Mouse (Mus musculus) kidney, postnatal 4 days (tissue): ENCODE results near the gene Galnt18.

Experiments used
- DNase-seq, 2 experiments: peaks; one replicate each; pipeline ENCODE4 v3.0.0; 2021; ENCODE audit warnings: mixed read lengths in 2 of 2

The Galnt18 gene

DNA sequence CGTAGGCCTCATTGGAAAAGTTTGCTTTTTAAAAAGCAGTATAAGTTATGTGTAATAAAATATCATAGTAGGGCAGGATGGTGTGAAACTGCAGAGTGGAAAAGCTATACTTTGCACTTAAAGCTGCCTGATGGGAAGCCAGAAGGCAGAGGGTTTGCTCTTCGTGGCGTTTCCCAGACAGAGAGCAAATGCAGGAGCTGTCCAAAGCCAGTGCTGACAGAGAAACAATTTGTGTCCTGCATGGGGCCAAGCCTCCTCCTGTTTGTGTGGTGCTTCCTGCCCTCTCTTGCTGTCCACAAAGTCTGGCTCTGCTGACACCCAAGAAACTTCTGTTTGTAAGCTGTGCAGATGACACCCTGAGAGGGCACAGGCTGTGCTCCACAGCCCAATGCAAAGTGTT is 220.8 kb downstream of the Galnt18 start:
- peak; percentile 26 to 39 for DNase-seq

DNA sequence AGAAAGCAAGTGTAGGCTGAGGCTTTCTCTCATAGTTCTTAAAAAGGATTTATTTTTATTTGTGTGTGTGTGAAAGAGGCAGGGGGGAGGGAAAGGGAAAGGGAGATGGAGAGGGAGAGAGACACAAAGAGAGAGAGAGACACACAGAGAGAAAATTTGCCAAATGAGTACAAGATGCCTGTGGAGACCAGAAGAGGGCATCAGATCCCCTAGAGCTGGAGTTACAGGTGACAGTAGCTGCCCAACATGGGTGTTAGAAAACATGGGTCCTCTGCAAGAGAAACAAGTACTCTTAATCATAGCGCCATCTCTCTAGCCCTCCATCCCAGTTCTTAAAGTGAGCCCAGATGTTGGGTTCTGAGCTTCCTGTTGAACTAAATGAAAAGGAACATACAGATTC is 228.8 kb downstream of the Galnt18 start:
- DNase-seq, result no peak

DNA sequence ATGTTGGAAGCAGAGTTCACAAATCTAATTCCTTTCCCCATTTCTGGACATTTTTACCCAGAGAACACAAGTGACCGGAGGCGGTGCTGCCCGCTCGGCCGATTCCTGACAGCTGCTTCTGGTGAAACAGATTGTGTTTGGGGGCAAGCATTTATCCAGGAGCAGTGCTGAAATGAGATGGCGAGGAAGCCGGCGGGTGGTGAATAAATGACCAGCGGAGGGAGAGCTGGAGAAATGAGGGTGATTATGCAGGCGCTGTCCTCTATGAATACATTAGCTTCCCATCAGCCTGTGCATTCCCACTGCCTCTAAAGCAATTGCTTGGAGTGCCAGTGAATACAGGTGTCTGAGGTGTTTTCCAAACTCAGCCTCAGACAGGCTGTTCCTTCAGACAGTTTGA is 232.7 kb downstream of the Galnt18 start:
- DNase-seq, result peak; percentile 21 to 35

DNA sequence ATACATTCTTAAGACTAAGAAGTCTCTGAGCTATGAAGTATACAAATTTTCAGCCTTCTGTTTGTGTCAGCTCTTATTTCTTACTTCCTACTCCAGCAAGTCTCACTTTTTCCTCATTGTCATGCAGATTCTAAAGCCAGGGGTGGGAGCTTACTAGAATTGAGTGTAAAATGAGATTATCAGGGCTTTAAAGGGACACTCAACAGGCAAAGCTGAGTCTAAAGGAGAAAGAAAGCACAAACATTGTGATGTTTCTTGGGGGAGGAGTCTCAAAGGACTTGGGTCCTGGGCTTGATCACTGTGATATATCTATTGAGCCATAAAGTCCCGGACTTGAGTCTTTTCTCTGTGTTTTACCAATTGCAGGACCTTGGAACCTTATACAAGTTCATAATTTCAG is 234.2 kb downstream of the Galnt18 start:
- no peak for DNase-seq

DNA sequence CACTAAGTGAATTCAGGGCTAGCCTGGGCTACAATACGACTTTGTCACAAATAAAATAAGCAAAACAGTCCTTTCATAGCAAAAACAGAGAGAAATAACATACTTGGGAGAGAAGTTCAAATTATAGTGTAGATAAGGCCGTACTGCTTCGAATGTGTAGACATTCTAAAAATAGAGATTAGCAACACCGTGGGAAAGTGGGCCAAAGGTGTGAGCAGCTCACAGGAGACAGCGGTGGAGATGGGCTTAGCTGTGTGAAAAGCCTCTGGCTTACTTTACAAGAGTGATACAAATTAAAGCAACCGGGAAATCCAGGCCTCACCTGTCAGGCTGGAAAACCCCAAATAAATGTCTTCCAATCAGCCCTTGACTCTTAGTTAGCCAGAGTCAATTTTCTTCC is 241.8 kb downstream of the Galnt18 start:
- no peak for DNase-seq

DNA sequence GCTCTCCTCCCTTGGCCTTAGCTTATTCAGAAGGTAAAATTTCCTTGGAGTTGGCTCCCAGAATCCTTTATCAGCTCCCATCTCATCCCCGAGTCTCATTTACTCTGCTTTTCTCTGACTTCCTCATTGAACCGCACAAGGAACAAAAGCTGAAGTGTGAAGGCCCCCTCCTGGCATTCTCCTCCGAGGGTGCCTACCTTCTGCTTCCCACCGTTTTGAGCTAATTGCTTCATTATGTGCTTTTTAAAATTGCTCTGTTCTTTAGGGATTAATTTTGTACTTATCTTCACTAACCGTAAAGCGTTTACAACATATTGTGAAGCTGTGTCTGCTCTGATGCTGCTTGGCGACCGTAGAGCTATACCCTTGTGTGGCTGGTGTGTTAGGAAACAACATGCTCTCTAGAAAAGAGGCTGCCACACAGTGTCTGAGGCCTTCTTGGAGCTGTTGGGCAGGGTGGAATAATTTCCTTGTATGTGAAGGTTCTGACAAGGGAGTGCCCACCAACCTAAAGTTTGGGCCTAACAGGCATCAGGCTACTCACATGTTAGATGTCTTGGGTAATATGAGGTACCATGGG is 244.9 kb downstream of the Galnt18 start:
- no peak for DNase-seq

DNA sequence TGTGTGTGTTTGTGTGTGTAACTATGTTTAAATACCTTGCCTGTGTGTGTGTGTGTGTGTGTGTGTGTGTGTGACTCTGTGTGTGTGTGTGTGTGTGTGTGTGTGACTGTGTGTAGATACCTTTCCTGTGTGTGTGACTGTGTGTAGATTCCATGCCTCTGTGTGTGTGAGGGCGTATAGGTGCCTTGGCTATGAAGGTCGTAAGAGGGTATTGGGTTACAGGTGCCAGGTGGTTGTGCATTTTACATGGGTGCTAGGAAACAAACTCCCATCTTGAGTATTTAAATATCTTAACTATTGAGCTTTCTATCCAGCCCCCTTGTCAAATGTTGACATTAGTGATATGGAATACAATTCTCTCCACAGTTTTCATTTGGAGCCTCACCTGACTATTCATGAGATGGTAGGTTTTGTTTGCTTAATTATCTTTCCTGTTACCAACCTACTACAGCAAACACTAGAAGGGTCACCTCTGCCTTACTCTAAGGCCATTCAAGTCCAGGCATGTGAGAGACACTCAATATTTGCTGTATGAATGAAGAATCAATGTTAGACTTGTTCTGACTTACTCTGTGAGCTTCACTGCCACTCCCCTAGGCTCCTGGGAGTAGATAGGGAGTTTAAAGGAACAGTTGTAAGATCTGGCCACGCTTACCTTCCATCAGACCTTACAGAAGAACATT is 250.7 kb downstream of the Galnt18 start:
- no peak for DNase-seq

DNA sequence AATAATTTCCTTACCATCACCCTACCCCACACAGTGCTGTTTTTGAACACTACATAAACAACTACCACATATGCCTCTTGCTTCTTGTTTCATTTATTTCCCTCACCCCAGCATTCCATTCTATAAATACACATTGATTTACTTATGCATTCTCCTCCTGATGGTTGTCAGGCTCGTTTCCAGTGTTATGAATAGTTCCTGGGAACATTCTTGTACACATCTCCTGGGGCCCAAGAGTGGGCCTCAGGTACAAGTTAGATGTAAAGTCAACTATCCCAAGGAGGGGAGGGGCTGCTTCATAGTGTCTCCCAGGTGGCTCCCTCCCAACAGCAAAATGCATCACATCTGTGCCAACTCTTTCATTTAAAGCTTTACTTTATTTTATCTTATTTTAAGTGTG is 251.3 kb downstream of the Galnt18 start:
- no peak for DNase-seq

DNA sequence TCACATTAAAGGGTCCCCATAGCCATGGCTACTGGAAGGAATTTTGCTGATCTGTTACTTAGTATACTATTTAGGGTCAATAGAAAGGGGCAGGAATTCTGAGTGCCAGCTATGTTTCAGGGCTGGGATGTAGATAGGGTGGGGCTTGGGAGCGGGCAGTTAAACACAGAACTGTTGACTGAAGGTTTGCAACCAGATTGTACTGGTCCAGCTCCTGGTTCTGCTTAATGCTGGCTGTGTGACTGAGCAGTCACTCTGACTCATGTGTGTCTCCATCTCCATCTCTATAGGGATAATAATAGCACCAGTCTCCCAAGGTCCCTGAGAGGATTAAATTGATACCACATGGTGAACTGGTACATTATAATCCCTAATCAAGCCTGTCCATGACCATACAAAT is 258.9 kb downstream of the Galnt18 start:
- no peak for DNase-seq

DNA sequence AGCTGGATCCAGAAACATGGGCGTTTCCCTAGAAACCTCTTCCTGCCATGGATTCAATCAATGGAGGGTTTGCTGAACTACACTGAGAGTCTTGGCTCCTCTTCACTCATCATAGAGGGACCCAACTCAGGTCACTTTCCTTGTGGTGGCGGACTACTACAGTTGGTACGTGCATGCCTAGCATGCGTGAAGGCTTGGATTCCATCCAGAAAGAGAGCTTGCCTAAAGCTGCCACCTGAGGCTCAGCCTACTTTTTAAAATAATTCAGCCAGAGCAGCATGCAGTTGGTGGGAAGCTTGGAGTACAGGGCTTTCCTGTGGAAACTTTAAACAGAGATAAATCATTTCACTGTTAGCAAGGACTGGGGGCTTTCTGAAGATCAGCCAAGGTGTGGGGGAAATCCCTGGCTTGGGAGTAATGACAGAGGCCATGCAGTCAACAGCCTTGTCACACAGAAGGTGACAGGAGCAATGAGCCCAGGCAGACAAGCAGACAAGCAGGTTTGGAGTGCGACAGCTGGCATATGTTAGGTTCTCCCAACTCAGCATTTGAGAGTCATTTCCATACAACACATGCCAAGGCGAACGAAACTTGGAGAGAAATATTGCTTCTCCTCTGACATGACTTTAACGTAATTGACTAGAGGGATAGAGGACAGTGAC is 261.1 kb downstream of the Galnt18 start:
- peak; percentile 24 to 26 for DNase-seq

DNA sequence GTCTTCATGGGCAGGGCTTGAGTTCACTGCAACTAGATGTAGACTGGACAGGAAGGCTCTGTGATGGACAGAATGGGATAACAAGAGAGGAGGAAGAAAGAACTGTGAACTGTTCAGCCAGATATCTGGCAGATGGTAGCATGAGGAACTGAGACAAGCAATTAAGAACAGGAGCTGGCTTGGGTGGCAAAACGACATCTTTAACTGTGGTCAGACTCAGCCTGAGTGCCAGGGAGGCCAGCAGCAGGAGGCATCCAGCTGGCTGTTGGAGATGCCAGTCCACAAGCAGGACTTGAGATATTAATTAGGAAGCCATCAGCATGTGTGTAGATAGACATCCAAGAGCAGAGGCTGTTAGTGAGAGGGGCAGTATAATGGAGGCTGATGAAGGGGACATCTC is 262.9 kb downstream of the Galnt18 start:
- no peak for DNase-seq

DNA sequence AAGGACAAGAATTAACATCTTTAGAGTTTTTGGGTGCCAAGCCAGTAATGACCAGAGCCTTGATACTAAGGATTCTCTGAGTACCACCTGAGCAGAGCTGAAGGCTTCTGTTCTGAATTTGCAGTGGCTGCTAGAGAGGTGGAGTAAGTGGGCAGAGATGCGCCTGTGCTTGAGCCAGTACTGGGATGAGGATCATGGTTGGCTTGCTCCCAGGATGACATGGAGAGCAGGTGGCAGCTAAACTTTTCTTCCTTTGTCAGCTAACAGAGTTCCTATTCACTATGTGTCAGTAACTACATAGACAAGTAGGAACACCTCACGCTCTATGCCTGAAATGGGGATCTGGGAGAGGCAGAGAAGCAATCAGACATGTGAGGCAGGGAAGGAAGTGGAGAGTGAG is 264.3 kb downstream of the Galnt18 start:
- DNase-seq, result no peak

DNA sequence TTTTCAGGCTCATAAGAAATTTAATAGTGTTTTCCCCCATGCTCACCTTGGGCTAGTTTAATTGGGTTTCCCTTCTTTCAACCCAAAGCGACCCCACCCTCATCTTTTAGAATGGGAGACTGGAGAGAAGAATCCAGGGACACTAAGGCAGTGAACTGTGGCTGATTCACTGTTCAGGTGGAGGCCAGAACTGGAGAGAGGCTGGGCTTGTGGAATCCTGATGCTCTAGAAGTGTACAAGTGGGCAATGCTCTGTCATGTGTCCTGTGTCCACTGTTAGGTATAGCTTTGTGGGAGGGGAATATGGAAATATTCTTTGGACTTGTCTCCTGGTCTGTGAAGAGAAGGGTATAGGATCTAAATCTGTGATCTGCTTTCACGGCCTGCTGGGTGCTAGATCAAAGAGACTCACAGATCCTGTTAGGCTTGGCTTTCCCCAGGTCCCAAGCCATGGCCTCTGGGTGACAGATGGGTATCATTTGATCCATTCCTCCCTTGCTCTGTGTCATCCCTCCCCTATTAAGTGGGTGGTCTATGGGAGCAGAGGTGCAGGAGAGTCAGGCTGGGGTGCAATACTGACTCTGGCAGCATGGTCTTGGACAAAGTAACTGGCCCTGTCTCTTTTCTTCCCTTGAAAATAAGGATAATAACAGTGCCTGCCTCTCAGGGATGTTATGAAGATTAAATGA is 270.5 kb downstream of the Galnt18 start:
- no peak for DNase-seq

DNA sequence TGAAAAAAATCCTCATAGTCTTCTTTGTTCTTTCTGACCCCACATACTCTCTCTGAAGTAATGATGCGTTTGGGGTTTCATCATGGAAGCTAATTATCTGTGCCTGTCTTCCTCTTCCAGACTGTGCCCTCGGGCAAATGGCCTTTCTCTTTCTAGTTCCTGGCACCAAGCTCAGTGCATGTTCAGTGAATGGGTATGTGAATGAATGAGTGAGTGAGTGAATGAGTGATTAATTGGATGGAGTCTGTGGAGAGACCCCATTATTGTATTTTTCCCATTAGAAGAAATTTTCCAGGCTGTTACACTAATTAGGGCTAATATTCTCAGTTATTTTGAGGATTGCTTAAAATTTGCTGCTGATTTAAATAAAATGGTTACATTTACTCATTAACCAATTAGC is 279.2 kb downstream of the Galnt18 start:
- no peak for DNase-seq

DNA sequence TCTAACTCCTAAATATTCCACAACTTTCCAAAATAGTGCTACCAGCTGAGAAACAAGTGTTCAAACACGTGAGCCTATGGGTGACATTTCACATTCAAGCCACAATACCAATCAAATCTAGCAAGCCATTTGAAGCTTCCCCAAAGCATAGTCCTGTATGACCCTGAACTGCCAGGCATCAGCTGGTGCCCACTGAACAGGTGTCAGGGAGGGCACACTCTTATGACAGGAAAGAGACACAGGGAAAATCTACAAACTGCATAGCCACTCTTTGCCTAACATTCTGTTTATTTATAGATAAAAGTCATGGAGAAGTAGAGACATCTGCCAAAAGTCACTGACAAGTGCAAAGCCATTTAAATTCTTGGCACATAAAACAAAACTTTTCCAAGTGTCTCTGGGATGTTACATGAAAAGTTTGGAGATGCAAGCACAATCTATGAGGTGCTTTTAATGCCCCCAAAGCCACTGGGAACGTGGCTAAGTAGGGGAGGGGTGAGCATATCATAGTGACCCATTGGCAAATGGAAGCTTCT is 280.5 kb downstream of the Galnt18 start:
- no peak for DNase-seq

DNA sequence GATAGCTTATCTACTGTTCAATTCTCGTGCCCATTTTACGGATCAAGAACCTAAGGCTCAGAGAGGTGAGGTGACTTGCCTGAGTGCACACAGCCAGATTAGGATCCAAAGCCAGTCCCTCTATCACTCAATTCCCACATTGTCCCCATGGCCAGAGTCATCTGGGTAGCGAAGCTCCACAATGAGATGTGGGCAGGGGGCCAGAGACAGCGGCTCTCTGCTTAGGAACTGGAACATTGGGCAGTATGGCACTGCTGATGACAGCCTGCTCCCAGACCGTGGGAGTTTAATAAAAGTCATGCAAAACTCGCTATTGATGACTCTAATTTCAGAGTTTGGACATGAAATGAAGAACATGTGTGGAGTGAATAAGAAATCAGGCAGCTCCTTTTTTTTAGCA is 282.6 kb downstream of the Galnt18 start:
- no peak for DNase-seq

DNA sequence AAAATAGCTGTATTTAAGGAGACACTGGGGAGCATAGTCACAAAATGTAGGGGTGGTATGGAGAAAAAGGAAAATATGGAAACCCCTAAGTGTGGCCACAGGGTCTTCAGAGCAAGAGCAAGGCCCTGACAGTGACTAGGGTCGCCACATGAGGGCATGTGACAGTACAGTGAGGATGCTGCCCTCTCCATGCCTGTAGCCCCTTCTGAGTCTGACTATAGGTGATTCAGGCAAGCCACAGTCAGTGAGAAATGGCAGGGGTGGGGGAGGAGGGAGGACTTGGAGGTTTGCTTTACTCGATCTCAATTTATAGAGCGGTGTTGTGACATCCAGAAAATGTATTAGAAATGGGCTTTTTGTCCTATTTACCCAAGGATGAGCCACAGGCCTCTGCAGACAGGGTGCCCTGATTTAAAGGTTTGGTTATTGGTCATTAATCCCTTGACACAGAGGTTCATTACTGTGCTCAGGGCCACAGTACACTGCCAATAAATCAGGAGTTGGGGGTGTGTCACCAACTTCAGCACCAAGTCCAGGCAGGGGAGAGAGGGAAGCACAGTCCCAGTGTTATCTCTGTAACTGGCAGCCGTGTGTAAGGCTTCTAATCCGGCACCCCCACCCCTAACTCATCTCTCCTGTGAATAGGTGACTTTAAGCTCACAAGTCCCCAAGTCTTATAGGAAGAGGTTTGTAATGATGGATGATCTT is 287.4 kb downstream of the Galnt18 start:
- DNase-seq, result no peak

DNA sequence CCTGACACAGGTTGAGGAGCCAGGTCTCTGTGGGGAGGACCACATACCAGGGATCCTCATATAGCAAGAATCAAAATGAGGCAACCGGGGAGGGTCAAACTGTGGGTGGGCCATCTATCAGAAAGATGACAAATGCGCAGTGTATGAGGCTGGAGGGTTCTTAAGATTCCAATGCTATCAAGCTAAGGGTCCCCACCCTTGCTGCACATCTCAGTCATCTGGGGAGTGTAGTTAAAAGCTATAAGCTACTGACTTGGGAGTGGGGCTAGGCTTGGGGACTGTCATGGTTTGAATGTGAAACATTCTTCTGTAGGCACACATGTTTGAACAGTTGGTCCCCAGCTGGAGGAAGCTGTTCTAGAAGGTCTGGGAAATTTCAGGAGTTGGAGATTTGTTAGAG is 288.2 kb downstream of the Galnt18 start:
- DNase-seq, result no peak

DNA sequence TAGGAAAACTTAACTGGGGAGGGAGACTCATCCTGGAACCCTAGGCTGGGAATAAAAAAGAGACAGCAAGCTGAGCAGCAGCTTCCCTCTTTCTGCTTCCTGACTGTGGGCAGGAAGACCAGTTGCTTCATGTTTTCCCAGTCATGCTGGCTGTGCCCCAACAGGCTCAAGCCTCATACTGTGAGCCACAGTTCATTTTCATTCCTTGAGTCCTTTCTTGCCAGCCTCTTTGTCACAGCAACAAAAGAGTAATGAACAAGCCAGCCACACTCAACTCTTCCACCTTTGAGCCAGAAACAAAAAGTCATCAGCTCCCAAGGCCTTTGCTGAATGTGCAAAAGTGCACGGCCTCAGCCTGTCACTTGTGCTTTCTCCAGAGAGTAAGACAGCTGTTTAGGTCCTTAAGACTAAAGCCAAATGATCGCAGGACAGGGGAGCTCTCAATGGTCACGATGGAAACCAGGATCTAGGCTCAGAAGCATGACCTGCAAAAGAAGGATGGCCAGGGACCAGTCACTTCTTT is 292.9 kb downstream of the Galnt18 start:
- DNase-seq, result no peak

DNA sequence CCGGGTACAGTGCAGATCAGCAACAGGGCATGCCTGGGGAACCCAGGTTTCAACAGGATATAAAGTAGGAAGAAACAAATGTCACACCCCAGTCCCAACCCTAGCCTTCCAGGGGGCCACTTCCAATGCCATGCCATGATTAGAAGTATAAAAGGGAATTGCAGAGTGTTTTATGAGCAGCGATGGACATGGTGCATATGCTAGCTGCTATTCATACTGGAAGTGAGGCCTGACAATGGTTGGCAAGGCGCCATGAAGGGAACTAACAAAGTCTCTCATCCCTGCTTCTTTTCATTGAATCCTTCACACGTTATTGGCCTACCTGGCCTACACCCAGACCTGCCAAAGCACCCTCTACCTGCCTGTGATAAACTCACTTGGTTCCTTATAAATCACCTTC is 295.9 kb downstream of the Galnt18 start:
- DNase-seq, result no peak

DNA sequence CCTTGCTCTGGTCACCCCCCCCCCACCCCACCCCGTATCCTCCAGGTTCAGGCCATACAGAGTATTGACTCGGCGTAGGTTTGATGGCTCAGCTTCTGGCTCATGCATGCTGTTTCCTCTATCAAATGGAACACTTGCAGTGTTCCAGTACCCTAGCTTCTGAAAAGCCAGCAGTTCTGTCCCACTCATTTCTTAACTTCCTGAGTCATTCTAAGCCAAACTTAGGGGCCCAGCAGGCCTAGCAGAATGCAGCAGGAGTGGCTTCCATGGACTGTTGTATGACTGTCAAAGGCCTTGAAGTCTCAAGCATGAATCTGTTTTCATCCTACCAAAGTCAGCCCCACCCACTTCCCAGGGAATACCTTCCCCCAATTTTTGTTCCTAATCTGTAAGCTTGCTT is 296.5 kb downstream of the Galnt18 start:
- DNase-seq, result no peak

DNA sequence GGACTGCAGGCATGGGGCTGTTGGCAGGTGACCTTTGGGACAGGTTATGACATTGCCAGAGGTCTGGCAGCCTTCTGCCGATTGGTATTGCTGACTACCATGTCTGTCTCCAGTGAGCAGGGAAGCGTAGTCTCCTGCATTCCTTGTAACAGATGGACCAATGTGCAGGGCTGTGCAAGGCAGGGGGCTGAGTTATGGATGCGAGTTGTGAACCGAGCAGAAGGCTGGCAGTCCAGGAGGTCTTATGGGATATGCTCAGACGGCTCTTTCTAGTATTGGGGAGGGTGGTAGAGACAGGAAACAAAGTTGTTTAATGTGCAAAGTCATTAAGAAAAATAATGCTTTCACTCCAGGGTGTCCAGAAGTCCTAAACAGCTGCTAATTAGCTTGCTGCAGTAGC is 312.1 kb downstream of the Galnt18 start:
- DNase-seq, result no peak

DNA sequence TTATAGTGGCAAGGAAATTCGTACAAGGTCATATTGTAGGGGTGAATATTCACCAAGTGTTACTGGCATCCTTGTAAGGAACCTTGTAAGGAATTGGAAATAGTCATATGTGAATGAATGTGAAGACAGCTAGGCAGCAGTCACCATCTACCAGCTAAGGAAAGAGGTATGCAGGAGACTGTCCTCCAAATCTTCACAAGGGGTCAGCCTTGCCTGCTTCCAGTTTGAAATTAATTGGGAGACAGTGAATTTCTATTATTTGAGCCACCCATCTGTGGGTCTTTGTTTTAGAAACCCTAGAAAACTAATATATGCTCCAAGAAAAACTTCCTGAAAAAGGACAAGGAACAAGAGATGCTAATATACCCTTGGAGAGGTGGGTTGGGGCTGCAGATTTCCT is 313.1 kb downstream of the Galnt18 start:
- DNase-seq, result no peak
